Mouse (Mus musculus): ENCODE results near the gene Cnbp. TPM values are rescaled to one million over a fixed set of nuclear protein-coding genes. Genes with fewer than 3 reads are reported as not detected.

Gene Cnbp
- polyA plus RNA-seq, 2 experiments = 460 to 1,108 TPM

DNA sequence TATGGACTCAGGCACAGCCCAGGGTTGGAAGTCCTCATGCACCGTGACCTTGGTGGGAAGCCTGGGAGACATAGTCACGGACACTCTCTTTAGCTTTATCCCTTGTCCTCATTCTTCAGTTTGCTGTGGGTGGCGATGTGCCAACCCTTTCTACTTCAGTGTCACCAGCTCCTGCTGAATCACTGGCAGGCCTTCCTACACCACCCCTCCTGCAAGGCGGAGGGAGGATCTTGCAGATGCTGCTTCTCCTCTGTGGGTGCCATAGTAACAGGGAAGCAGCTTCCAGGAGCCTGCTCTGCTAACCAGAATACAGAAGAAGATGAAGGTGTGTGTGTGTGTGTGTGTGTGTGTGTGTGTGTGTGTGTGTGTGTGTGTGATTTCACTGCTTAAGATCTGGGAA lies 31.9 kb upstream of the Cnbp start:
- WGBS = 55% methylated on average over 4 of the region's 4 CpGs
- TF ChIP-seq POLR2A (IDR thresholded peaks at IDR 0.05; ENCODE audit: borderline replicate concordance, extremely low read depth, insufficient read depth, insufficient read length) = no peak

DNA sequence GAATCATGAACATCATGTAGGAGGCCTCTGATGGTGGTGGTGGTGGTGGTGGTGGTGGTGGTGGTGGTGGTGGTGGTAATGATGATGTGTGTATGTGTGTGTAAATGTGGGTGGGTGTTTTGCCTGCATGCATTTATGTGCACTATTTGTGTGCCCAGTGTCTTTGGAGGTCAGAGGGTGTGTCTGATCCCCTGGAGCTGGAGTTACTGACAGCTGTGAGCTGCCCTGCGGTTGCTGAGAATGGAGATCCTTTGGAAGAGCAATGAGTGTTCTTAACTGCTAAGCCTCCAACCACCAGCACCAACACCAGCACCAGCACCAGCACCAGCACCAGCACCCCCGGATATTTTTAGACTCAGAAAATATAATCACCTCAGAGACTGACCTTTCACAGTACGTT lies 31.3 kb upstream of the Cnbp start:
- no peak for TF ChIP-seq POLR2A (IDR thresholded peaks at IDR 0.05; ENCODE audit: borderline replicate concordance, extremely low read depth, insufficient read depth, insufficient read length)
- H3K9ac ChIP-seq (ENCODE audit: low read depth, low read length, severe bottlenecking) = no peak overlapping the region
- no peak for DNase-seq (ENCODE audit: low spot score)
- H3K36me3 ChIP-seq (ENCODE audit: control insufficient read depth, insufficient read depth, low read length) = no peaks in the 10 kb centered on the region
- no peaks in the 10 kb centered on the region for H3K9me3 ChIP-seq (ENCODE audit: control insufficient read depth, low read length)
- no peaks in the 10 kb centered on the region for H3K27me3 ChIP-seq (ENCODE audit: control insufficient read depth, insufficient read depth, low read length)
- no peak for ATAC-seq (ENCODE audit: low FRiP score, low read depth)
- no peak overlapping the region for H3K4me3 ChIP-seq (replicated peaks; ENCODE audit: low read length)
- H3K27ac ChIP-seq (replicated peaks; ENCODE audit: low read depth, low read length) = no peak overlapping the region
- WGBS = 72% methylated on average over 3 of the region's 3 CpGs
- no peaks in the 10 kb centered on the region for H3K4me1 ChIP-seq (ENCODE audit: control insufficient read depth, insufficient read depth, low read length)
- H3K4me2 ChIP-seq (replicated peaks; ENCODE audit: low read depth, low read length, severe bottlenecking) = no peak overlapping the region

More for the DNA sequence above, 31.9 kb upstream of the Cnbp start:
- Histone ChIP-seq H3K9ac (ENCODE audit: low read depth, low read length, severe bottlenecking) (no peak overlapping the region), H3K36me3 (ENCODE audit: control insufficient read depth, insufficient read depth, low read length) (no peaks in the 10 kb centered on the region), H3K4me1 (ENCODE audit: control insufficient read depth, insufficient read depth, low read length) (no peaks in the 10 kb centered on the region), H3K27me3 (ENCODE audit: control insufficient read depth, insufficient read depth, low read length) (no peaks in the 10 kb centered on the region), H3K4me3 (replicated peaks; ENCODE audit: low read length) (no peak overlapping the region), H3K9me3 (ENCODE audit: control insufficient read depth, low read length) (no peaks in the 10 kb centered on the region), H3K27ac (replicated peaks; ENCODE audit: low read depth, low read length) (no peak overlapping the region), H3K4me2 (replicated peaks; ENCODE audit: low read depth, low read length, severe bottlenecking) (no peak overlapping the region)
- DNase-seq (ENCODE audit: low spot score) (no peak), ATAC-seq (ENCODE audit: low FRiP score, low read depth) (no peak)

DNA sequence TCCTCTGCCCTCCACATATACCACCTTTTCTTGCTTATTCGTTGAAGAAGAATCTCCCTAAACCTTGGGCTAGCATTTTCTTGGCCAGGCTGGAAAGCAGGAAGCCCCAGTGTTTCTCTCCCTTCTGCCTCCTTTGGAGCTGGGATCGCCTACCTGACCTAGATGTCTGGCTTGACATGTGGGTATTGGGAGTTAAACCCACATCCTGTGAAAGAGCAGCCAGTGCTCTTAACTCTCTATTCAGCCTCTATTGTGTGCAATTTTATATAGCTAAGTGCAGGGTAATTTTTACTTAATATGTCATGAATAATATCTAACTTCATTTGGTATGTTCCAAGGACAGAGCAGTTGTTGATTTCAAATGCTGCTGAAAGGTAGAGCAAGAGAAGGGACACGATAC lies 28.7 kb upstream of the Cnbp start:
- 70% methylated on average over 3 of the region's 3 CpGs for whole genome bisulfite sequencing
- no peak for DNase-seq (ENCODE audit: low spot score)
- H3K27ac ChIP-seq (replicated peaks; ENCODE audit: low read depth, low read length) = no peak overlapping the region
- no peaks in the 10 kb centered on the region for H3K36me3 ChIP-seq (ENCODE audit: control insufficient read depth, insufficient read depth, low read length)
- no peaks in the 10 kb centered on the region for H3K4me1 ChIP-seq (ENCODE audit: control insufficient read depth, insufficient read depth, low read length)
- no peak for ATAC-seq (ENCODE audit: low FRiP score, low read depth)
- no peak for TF ChIP-seq POLR2A (IDR thresholded peaks at IDR 0.05; ENCODE audit: borderline replicate concordance, extremely low read depth, insufficient read depth, insufficient read length)
- H3K27me3 ChIP-seq (ENCODE audit: control insufficient read depth, insufficient read depth, low read length) = no peaks in the 10 kb centered on the region
- no peaks in the 10 kb centered on the region for H3K9me3 ChIP-seq (ENCODE audit: control insufficient read depth, low read length)
- no peak overlapping the region for H3K4me3 ChIP-seq (replicated peaks; ENCODE audit: low read length)
- no peak overlapping the region for H3K9ac ChIP-seq (ENCODE audit: low read depth, low read length, severe bottlenecking)
- H3K4me2 ChIP-seq (replicated peaks; ENCODE audit: low read depth, low read length, severe bottlenecking) = no peak overlapping the region

DNA sequence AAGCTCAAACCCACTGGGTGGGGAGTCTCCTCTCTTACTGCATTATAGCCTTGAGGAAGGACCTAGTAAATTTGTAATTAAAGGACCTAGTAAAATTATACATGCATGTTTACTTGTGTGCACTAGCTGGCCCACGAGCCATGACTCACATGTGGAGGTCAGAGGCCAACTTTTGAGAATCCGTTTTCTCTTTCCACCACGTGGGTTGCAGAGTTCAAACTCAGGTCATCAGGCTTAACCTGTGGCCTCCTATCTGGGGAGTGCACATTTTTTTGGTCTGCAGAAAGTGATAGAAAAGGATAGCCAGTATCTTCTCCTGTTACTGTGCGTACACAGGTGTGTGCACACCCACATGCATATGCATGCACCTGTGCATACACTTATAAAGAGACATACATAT lies 28.1 kb upstream of the Cnbp start:
- H3K36me3 ChIP-seq (ENCODE audit: control insufficient read depth, insufficient read depth, low read length) = no peaks in the 10 kb centered on the region
- DNase-seq (ENCODE audit: low spot score) (no peak), ATAC-seq (ENCODE audit: low FRiP score, low read depth) (no peak)
- no peaks in the 10 kb centered on the region for H3K9me3 ChIP-seq (ENCODE audit: control insufficient read depth, low read length)
- H3K27me3 ChIP-seq (ENCODE audit: control insufficient read depth, insufficient read depth, low read length) = no peaks in the 10 kb centered on the region
- no peak overlapping the region for H3K27ac ChIP-seq (replicated peaks; ENCODE audit: low read depth, low read length)
- H3K4me3 ChIP-seq (replicated peaks; ENCODE audit: low read length) = no peak overlapping the region
- no peak overlapping the region for H3K4me2 ChIP-seq (replicated peaks; ENCODE audit: low read depth, low read length, severe bottlenecking)
- no peaks in the 10 kb centered on the region for H3K4me1 ChIP-seq (ENCODE audit: control insufficient read depth, insufficient read depth, low read length)
- no peak for TF ChIP-seq POLR2A (IDR thresholded peaks at IDR 0.05; ENCODE audit: borderline replicate concordance, extremely low read depth, insufficient read depth, insufficient read length)
- 29% methylated on average over 4 of the region's 4 CpGs for WGBS
- H3K9ac ChIP-seq (ENCODE audit: low read depth, low read length, severe bottlenecking) = no peak overlapping the region

- TF ChIP-seq POLR2A (IDR thresholded peaks at IDR 0.05; ENCODE audit: borderline replicate concordance, extremely low read depth, insufficient read depth, insufficient read length) = no peak
- H3K27ac ChIP-seq (replicated peaks; ENCODE audit: low read depth, low read length) = no peak overlapping the region
- no peaks in the 10 kb centered on the region for H3K27me3 ChIP-seq (ENCODE audit: control insufficient read depth, insufficient read depth, low read length)
- H3K9me3 ChIP-seq (ENCODE audit: control insufficient read depth, low read length) = no peaks in the 10 kb centered on the region
- no peaks in the 10 kb centered on the region for H3K4me1 ChIP-seq (ENCODE audit: control insufficient read depth, insufficient read depth, low read length)
- H3K4me2 ChIP-seq (replicated peaks; ENCODE audit: low read depth, low read length, severe bottlenecking) = no peak overlapping the region
- DNase-seq (ENCODE audit: low spot score) (no peak), ATAC-seq (ENCODE audit: low FRiP score, low read depth) (no peak)
- H3K36me3 ChIP-seq (ENCODE audit: control insufficient read depth, insufficient read depth, low read length) = no peaks in the 10 kb centered on the region
- H3K9ac ChIP-seq (ENCODE audit: low read depth, low read length, severe bottlenecking) = no peak overlapping the region
- no peak overlapping the region for H3K4me3 ChIP-seq (replicated peaks; ENCODE audit: low read length)
- 66% methylated on average over 13 of the region's 13 CpGs for WGBS
Observed at GRCm38 (mm10) chr6:87876068-87876643, 25.2 kb upstream of the Cnbp start.

DNA sequence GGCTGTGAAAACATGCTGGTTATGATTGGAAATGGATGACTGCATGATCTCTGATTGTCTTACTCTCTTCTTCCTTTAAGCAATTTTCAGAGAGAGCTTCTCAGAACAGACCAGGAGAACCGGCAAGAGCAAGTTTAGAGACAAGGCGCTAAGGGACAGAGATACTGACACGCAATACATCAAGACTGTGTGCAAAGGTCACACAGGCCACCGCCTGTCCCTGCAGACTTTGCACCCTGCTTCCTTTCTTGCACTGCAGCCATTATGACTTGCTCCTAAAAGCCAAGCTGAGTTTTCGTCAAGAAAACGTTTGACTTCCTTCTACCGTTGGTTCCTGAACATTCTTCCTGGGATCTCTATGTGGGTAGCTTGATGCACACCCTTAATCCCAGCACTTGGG lies 24.7 kb upstream of the Cnbp start:
- no peak overlapping the region for H3K4me3 ChIP-seq (replicated peaks; ENCODE audit: low read length)
- no peaks in the 10 kb centered on the region for H3K9me3 ChIP-seq (ENCODE audit: control insufficient read depth, low read length)
- 87% methylated on average over 7 of the region's 7 CpGs for WGBS
- no peaks in the 10 kb centered on the region for H3K4me1 ChIP-seq (ENCODE audit: control insufficient read depth, insufficient read depth, low read length)
- no peak overlapping the region for H3K9ac ChIP-seq (ENCODE audit: low read depth, low read length, severe bottlenecking)
- H3K4me2 ChIP-seq (replicated peaks; ENCODE audit: low read depth, low read length, severe bottlenecking) = no peak overlapping the region
- TF ChIP-seq POLR2A (IDR thresholded peaks at IDR 0.05; ENCODE audit: borderline replicate concordance, extremely low read depth, insufficient read depth, insufficient read length) = no peak
- no peaks in the 10 kb centered on the region for H3K36me3 ChIP-seq (ENCODE audit: control insufficient read depth, insufficient read depth, low read length)
- DNase-seq (ENCODE audit: low spot score) = no peak
- no peak overlapping the region for H3K27ac ChIP-seq (replicated peaks; ENCODE audit: low read depth, low read length)
- H3K27me3 ChIP-seq (ENCODE audit: control insufficient read depth, insufficient read depth, low read length) = no peaks in the 10 kb centered on the region
- ATAC-seq (ENCODE audit: low FRiP score, low read depth) = no peak
